Mouse (Mus musculus): ENCODE data around the gene Armc8.

DNA sequence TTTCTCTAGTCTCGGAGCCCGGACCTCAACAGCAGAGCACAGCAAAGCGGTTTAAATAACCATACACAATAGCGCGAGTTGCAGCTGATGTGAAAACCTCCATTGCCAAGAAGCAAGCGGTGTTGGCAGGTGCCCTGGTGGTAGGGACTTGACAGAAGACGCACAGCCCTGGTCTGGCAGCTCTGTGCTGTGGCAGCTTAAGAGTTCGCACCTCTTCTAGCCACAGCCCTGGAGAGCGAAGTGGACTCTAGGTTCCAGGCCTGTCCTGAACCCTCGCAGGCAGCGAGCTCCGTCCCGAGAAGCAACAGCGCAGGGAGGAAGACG is 714 bp downstream of the Armc8 start:
- TF ChIP-seq CTCF (IDR thresholded peaks at IDR 0.05; ENCODE audit: insufficient read depth, low read length): no peak
- TF ChIP-seq POLR2A (IDR thresholded peaks at IDR 0.05; ENCODE audit: borderline replicate concordance, extremely low read depth, low read depth, low read length): no peak
